Mouse (Mus musculus) MEL (cell line): ENCODE measurements around the gene Dyrk1a. TPM values are rescaled to one million over a fixed set of nuclear protein-coding genes. Genes with fewer than 3 reads are reported as not detected.

Experiments used
- DNase-seq: peaks from one replicate; pipeline ENCODE4 v3.0.0; 2011; ENCODE audit warnings: low read depth, low spot score
- H3K27ac ChIP-seq: 2 replicates; pipeline ENCODE4 v1.5.1; 2012; ENCODE audit warnings: low read depth, mild to moderate bottlenecking, control low read depth, low read length, moderate library complexity; ENCODE audit not compliant: control insufficient read depth
- H3K27me3 ChIP-seq, 2 experiments: fragments of 150-350 bp in 1 of 2; sonication (generic) in 1 of 2; 2 replicates each; pipeline ENCODE4 v1.6.1; 2012; ENCODE audit warnings: low read length in 2 of 2, mild to moderate bottlenecking in 2 of 2, improper control_type of control experiment in 1 of 2, moderate library complexity in 1 of 2; ENCODE audit not compliant: insufficient read depth in 2 of 2, control insufficient read depth in 1 of 2
- H3K36me3 ChIP-seq, 2 experiments: 2 replicates each; pipeline ENCODE4 v1.6.1; 2012 to 2014; ENCODE audit warnings: low read length in 2 of 2, improper control_type of control experiment in 1 of 2, inconsistent platforms in 1 of 2, mild to moderate bottlenecking in 1 of 2; ENCODE audit not compliant: insufficient read depth in 2 of 2, control insufficient read depth in 1 of 2
- H3K4me1 ChIP-seq, 2 experiments: fragments of 150-350 bp in 1 of 2; sonication (generic) in 1 of 2; 2 replicates each; pipeline ENCODE4 v1.6.1; 2012; ENCODE audit warnings: low read length in 2 of 2, improper control_type of control experiment in 1 of 2, mild to moderate bottlenecking in 1 of 2; ENCODE audit not compliant: insufficient read depth in 2 of 2, control insufficient read depth in 1 of 2
- H3K4me3 ChIP-seq, 2 experiments: fragments of 150-350 bp in 1 of 2; sonication (generic) in 1 of 2; 2 replicates each; pipeline ENCODE4 v1.5.1; 2012; ENCODE audit warnings: low read depth in 2 of 2, low read length in 2 of 2, mild to moderate bottlenecking in 2 of 2, moderate library complexity in 2 of 2, control low read depth in 1 of 2, improper control_type of control experiment in 1 of 2; ENCODE audit not compliant: control insufficient read depth in 1 of 2, insufficient read depth in 1 of 2
- H3K79me2 ChIP-seq: 2 replicates; pipeline ENCODE4 v1.6.1; 2012; ENCODE audit warnings: mild to moderate bottlenecking, low read length, moderate library complexity; ENCODE audit not compliant: control insufficient read depth, poor library complexity, insufficient read depth
- H3K9ac ChIP-seq: 2 replicates; pipeline ENCODE4 v1.6.1; 2012; ENCODE audit warnings: low read depth, mild to moderate bottlenecking, control low read depth, low read length, moderate library complexity; ENCODE audit not compliant: control insufficient read depth, poor library complexity, severe bottlenecking
- H3K9me3 ChIP-seq: fragments of 150-350 bp; sonication (generic); replicated peaks from 2 replicates; pipeline ENCODE4 v1.6.1; 2012; ENCODE audit warnings: mild to moderate bottlenecking, low read length, improper control_type of control experiment, moderate library complexity; ENCODE audit not compliant: insufficient read depth
- CHD1 ChIP-seq: IDR thresholded peaks from 2 replicates; pipeline ENCODE4 v1.6.1; 2012; ENCODE audit warnings: low read depth, mild to moderate bottlenecking, inconsistent platforms, low read length, improper control_type of control experiment
- CHD2 ChIP-seq: IDR thresholded peaks from 2 replicates; pipeline ENCODE4 v1.6.1; 2011; ENCODE audit warnings: low read length, improper control_type of control experiment
- CTCF ChIP-seq, 3 experiments: IDR thresholded peaks in 2 of 3; conservative IDR thresholded peaks in 1 of 3; 2 replicates each; pipeline ENCODE4 v1.5.1; 2011 to 2012; ENCODE audit warnings: low read length in 3 of 3, low read depth in 2 of 3, mild to moderate bottlenecking in 2 of 3, improper control_type of control experiment in 1 of 3, inconsistent platforms in 1 of 3, mixed read lengths in 1 of 3, moderate library complexity in 1 of 3; ENCODE audit not compliant: control insufficient read depth in 1 of 3, insufficient read depth in 1 of 3, poor library complexity in 1 of 3, severe bottlenecking in 1 of 3
- E2F4 ChIP-seq: IDR thresholded peaks from 2 replicates; pipeline ENCODE4 v1.6.1; 2011; ENCODE audit warnings: low read depth, low read length, improper control_type of control experiment, borderline replicate concordance
- ELF1 ChIP-seq: IDR thresholded peaks from 2 replicates; pipeline ENCODE4 v1.6.1; 2014; ENCODE audit warnings: low read depth, mild to moderate bottlenecking, inconsistent platforms, low read length, improper control_type of control experiment, moderate library complexity
- GABPA ChIP-seq: IDR thresholded peaks from 2 replicates; pipeline ENCODE4 v1.6.1; 2012; ENCODE audit warnings: low read depth, mild to moderate bottlenecking, inconsistent platforms, low read length, improper control_type of control experiment, moderate library complexity
- GATA1 ChIP-seq: IDR thresholded peaks from 2 replicates; pipeline ENCODE4 v1.6.1; 2011; ENCODE audit warnings: low read depth, low read length, improper control_type of control experiment
- JUND ChIP-seq: IDR thresholded peaks from 2 replicates; pipeline ENCODE4 v1.6.1; 2011; ENCODE audit warnings: low read depth, mild to moderate bottlenecking, improper control_type of control experiment, low read length
- KAT2A ChIP-seq: conservative IDR thresholded peaks from 2 replicates; pipeline ENCODE4 v1.6.1; 2012; ENCODE audit warnings: low read depth, low read length, improper control_type of control experiment, inconsistent platforms
- MAFK ChIP-seq: IDR thresholded peaks from 2 replicates; pipeline ENCODE4 v1.6.1; 2011; ENCODE audit warnings: low read depth, mild to moderate bottlenecking, low read length, improper control_type of control experiment, borderline replicate concordance
- MAX ChIP-seq: IDR thresholded peaks from 2 replicates; pipeline ENCODE4 v1.6.1; 2011; ENCODE audit warnings: low read length, improper control_type of control experiment
- MXI1 ChIP-seq: IDR thresholded peaks from 2 replicates; pipeline ENCODE4 v1.6.1; 2011; ENCODE audit warnings: mild to moderate bottlenecking, low read depth, low read length, improper control_type of control experiment
- MYB ChIP-seq: IDR thresholded peaks from 2 replicates; pipeline ENCODE4 v1.6.1; 2011; ENCODE audit warnings: mild to moderate bottlenecking, low read depth, low read length, improper control_type of control experiment
- MYC ChIP-seq: IDR thresholded peaks from 2 replicates; pipeline ENCODE4 v1.6.1; 2011; ENCODE audit warnings: low read depth, mild to moderate bottlenecking, low read length, improper control_type of control experiment, moderate library complexity
- NRF1 ChIP-seq: IDR thresholded peaks from 2 replicates; pipeline ENCODE4 v1.6.1; 2014; ENCODE audit warnings: low read depth, mild to moderate bottlenecking, inconsistent platforms, low read length, improper control_type of control experiment, moderate library complexity; ENCODE audit not compliant: poor library complexity, insufficient read depth, severe bottlenecking
- POLR2A ChIP-seq, 2 experiments: IDR thresholded peaks; 2 replicates each; pipeline ENCODE4 v1.6.1; 2011 to 2012; ENCODE audit warnings: low read length in 2 of 2, mild to moderate bottlenecking in 2 of 2, control low read depth in 1 of 2, improper control_type of control experiment in 1 of 2, low read depth in 1 of 2, moderate library complexity in 1 of 2; ENCODE audit not compliant: control insufficient read depth in 1 of 2, insufficient read depth in 1 of 2, poor library complexity in 1 of 2
- POLR2AphosphoS2 ChIP-seq: IDR thresholded peaks from 2 replicates; pipeline ENCODE4 v1.6.1; 2011; ENCODE audit warnings: low read length, improper control_type of control experiment
- RAD21 ChIP-seq: IDR thresholded peaks from 2 replicates; pipeline ENCODE4 v1.6.1; 2011; ENCODE audit warnings: mild to moderate bottlenecking, low read depth, low read length, improper control_type of control experiment
- RCOR1 ChIP-seq: IDR thresholded peaks from 2 replicates; pipeline ENCODE4 v1.6.1; 2012; ENCODE audit warnings: low read depth, mild to moderate bottlenecking, inconsistent platforms, low read length, improper control_type of control experiment
- SIN3A ChIP-seq: IDR thresholded peaks from 2 replicates; pipeline ENCODE4 v1.6.1; 2012; ENCODE audit warnings: low read length, improper control_type of control experiment, inconsistent platforms
- TBP ChIP-seq: IDR thresholded peaks from 2 replicates; pipeline ENCODE4 v1.8.0; 2011; ENCODE audit warnings: low read depth, low read length, improper control_type of control experiment
- UBTF ChIP-seq: IDR thresholded peaks from 2 replicates; pipeline ENCODE4 v1.6.1; 2012; ENCODE audit warnings: low read depth, mild to moderate bottlenecking, inconsistent platforms, low read length, improper control_type of control experiment, moderate library complexity, borderline replicate concordance; ENCODE audit not compliant: insufficient read depth
- ZC3H11A ChIP-seq: IDR thresholded peaks from 2 replicates; pipeline ENCODE4 v1.6.1; 2012; ENCODE audit warnings: low read depth, mild to moderate bottlenecking, inconsistent platforms, low read length, improper control_type of control experiment
- ZKSCAN1 ChIP-seq: IDR thresholded peaks from 2 replicates; pipeline ENCODE4 v1.6.1; 2012; ENCODE audit warnings: low read depth, mild to moderate bottlenecking, inconsistent platforms, low read length, improper control_type of control experiment, moderate library complexity
- ZMIZ1 ChIP-seq: IDR thresholded peaks from 2 replicates; pipeline ENCODE4 v1.6.1; 2012; ENCODE audit warnings: low read depth, mild to moderate bottlenecking, inconsistent platforms, low read length, improper control_type of control experiment, moderate library complexity
- ZNF384 ChIP-seq: IDR thresholded peaks from 2 replicates; pipeline ENCODE4 v1.6.1; 2012; ENCODE audit warnings: low read depth, mild to moderate bottlenecking, inconsistent platforms, low read length, improper control_type of control experiment
- polyA plus RNA-seq, 2 experiments: library from polyadenylated mRNA; stranded (reverse) in 1 of 2; unstranded in 1 of 2; fragments of >175 nt in 1 of 2; fragments of >200 nt in 1 of 2; gene quantifications; 2 replicates each; pipeline versions ENCODE4 v1.2.1 to v1.2.4; 2012; ENCODE audit warnings: low replicate concordance in 2 of 2, low read depth in 1 of 2; ENCODE audit not compliant: insufficient read length in 2 of 2, insufficient read depth in 1 of 2, missing spikeins in 1 of 2
- total RNA-seq: library from RNA; depleted of rRNA; stranded (reverse); fragments of 300-350 nt; gene quantifications from 2 replicates; pipeline ENCODE4 v1.2.3, GENCODE M21; 2012

Dyrk1a gene
- total and polyA plus RNA-seq, 3 experiments = 22.6 to 126 (median 34.7) TPM

GRCm38 (mm10) chr16:94659394-94659793, 89.6 kb downstream of the Dyrk1a start:
- peaks cover 4 to 5% of the 10 kb centered on the region in 2 experiments; a peak in 3 of 4 replicates for H3K4me1 ChIP-seq
- no peaks in the 10 kb centered on the region for H3K9me3 ChIP-seq
- no peaks in the 10 kb centered on the region for H3K27me3 ChIP-seq
- peaks cover 24% of the 10 kb centered on the region for H3K79me2 ChIP-seq
- H3K4me3 ChIP-seq = no peak overlapping the region
- H3K9ac ChIP-seq = no peak overlapping the region
- peaks cover 6 to 13% of the 10 kb centered on the region in 2 experiments; a peak in 3 of 4 replicates for H3K36me3 ChIP-seq
- TF ChIP-seq ZNF384 (no peak), GATA1 (no peak), ELF1 (no peak), KAT2A (no peak), GABPA (no peak), CHD1 (no peak), RAD21 (no peak), E2F4 (no peak), ZMIZ1 (no peak), SIN3A (no peak), MXI1 (no peak), MAX (no peak), POLR2A (IDR thresholded peaks at IDR 0.05; ENCODE audit: control insufficient read depth in 1 of 2, insufficient read depth in 1 of 2, low read depth in 1 of 2, low read length in 2 of 2, poor library complexity in 1 of 2) (no peak), NRF1 (no peak), MYC (no peak)
- DNase-seq = no peak
- H3K27ac ChIP-seq = no peak overlapping the region

DNA sequence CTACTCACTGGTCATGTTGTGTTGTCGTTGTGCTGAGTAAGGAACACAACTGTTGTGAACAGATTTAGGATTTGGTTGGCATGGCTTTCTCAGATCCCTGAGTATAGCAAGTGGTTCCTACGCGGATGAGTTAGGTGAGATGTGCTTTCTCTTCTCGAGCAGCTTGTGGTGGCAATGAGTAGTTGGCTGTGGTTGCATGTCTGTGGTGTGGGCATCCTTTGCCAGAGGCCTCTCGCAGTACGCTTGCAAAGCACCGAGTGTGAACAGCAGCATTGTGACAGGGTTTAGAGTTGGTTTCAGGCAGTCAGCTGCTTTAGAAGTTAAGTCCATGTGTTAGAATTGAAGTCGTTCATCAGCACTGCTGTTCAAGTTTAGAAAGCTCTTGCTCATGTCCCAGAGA, 90.4 kb downstream of the Dyrk1a start:
- H3K27me3 ChIP-seq = no peaks in the 10 kb centered on the region

More for the DNA sequence above, 90.4 kb downstream of the Dyrk1a start:
- Histone ChIP-seq H3K9ac (no peak overlapping the region), H3K4me3 (no peak overlapping the region), H3K9me3 (no peaks in the 10 kb centered on the region), H3K79me2 (peaks cover 22% of the 10 kb centered on the region), H3K36me3 (peaks cover 6 to 18% of the 10 kb centered on the region in 2 experiments; a peak in 3 of 4 replicates), H3K27ac (no peak overlapping the region), H3K4me1 (peaks cover 4 to 5% of the 10 kb centered on the region in 2 experiments; a peak in 3 of 4 replicates)
- TF ChIP-seq ZC3H11A (no peak), TBP (no peak), MAX (no peak), CHD2 (no peak), RCOR1 (no peak), MYB (no peak), POLR2AphosphoS2 (no peak), MXI1 (no peak), JUND (no peak), ZKSCAN1 (no peak), POLR2A (IDR thresholded peaks at IDR 0.05; ENCODE audit: control insufficient read depth in 1 of 2, insufficient read depth in 1 of 2, low read depth in 1 of 2, low read length in 2 of 2, poor library complexity in 1 of 2) (no peak), ELF1 (no peak), ZNF384 (no peak), MAFK (no peak), CTCF (IDR thresholded peaks at IDR 0.05 in 2 of 3, conservative IDR thresholded peaks at IDR 0.05 in 1 of 3; ENCODE audit: control insufficient read depth in 1 of 3, insufficient read depth in 1 of 3, low read depth in 2 of 3, low read length in 3 of 3, poor library complexity in 1 of 3, severe bottlenecking in 1 of 3) (no peak), UBTF (no peak)
- DNase-seq = no peak
